Mouse (Mus musculus) midbrain, embryonic 13.5 days (tissue): ENCODE measurements at regions not wholly inside any gene's neighbourhood (a gene's known extent, or its start where the extent isn't known, plus 50 kb on each side); places are given as distances from the start of the nearest gene placed in this dataset.

Experiments used
- ATAC-seq: fragments of 200-750 bp; cut with Nextera tagmentation; 2 replicates; pipeline ENCODE4 v1.8.0; 2017; ENCODE audit warnings: mild to moderate bottlenecking, moderate TSS enrichment, moderate library complexity
- H3K27ac ChIP-seq: fragments of 300-500 bp; sonication (generic); 2 replicates; pipeline ENCODE4 v1.5.1; 2015; ENCODE audit warnings: inconsistent platforms, mild to moderate bottlenecking, moderate library complexity
- H3K27me3 ChIP-seq: fragments of 300-500 bp; sonication (generic); 2 replicates; pipeline ENCODE4 v1.6.1; 2015; ENCODE audit warnings: mild to moderate bottlenecking, inconsistent platforms
- H3K36me3 ChIP-seq: fragments of 300-500 bp; sonication (generic); 2 replicates; pipeline ENCODE4 v1.6.1; 2015; ENCODE audit warnings: mild to moderate bottlenecking, inconsistent platforms
- H3K4me1 ChIP-seq: fragments of 300-500 bp; sonication (generic); replicated peaks from 2 replicates; pipeline ENCODE4 v1.6.1; 2015; ENCODE audit warnings: inconsistent platforms
- H3K4me2 ChIP-seq: fragments of 300-500 bp; sonication (generic); replicated peaks from 2 replicates; pipeline ENCODE4 v1.6.1; 2015; ENCODE audit warnings: moderate library complexity, mild to moderate bottlenecking, inconsistent platforms
- H3K4me3 ChIP-seq: fragments of 300-500 bp; sonication (generic); replicated peaks from 2 replicates; pipeline ENCODE4 v1.5.1; 2015; ENCODE audit warnings: mild to moderate bottlenecking, inconsistent platforms
- H3K9ac ChIP-seq: fragments of 300-500 bp; sonication (generic); replicated peaks from 2 replicates; pipeline ENCODE4 v1.6.1; 2015; ENCODE audit warnings: mild to moderate bottlenecking, inconsistent platforms
- H3K9me3 ChIP-seq: fragments of 300-500 bp; sonication (generic); 2 replicates; pipeline ENCODE4 v1.6.1; 2016; ENCODE audit warnings: mild to moderate bottlenecking, inconsistent platforms
- WGBS: fragments of 180-500 bp; shearing (Covaris S2); methylation state at CpG from one replicate; pipeline ENCODE4 v1.1.7; 2015; 5-methylcytosine and 5-hydroxymethylcytosine counted together

DNA sequence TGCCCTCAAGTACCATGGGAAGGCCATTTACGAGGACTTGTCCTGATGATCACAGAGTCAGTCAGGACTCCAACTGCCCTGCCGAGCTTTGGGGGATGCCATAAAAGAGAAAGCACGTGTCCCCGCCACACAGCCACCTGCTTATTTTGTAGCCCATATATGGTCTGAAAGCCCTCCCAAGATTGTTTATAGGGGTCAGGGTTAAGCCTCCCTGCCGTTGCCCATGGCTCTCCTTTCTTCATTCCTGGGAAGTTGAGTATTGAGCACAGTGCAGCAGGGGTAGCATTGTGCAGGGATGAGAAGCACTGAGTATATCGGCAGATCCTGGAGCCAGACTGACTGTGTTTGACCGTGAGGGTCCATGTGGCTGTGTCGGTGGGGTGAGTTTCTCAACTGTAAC lies 76.4 kb downstream of the Ackr3 start:
- Histone ChIP-seq H3K4me1 (peaks cover 37% of the 10 kb centered on the region), H3K27ac (no peak overlapping the region), H3K9ac (no peak overlapping the region), H3K27me3 (no peaks in the 10 kb centered on the region), H3K4me3 (no peak overlapping the region), H3K36me3 (no peaks in the 10 kb centered on the region), H3K9me3 (no peaks in the 10 kb centered on the region), H3K4me2 (no peak overlapping the region)
- no peak for ATAC-seq
- WGBS: 66% methylated on average over 8 of the region's 8 CpGs

DNA sequence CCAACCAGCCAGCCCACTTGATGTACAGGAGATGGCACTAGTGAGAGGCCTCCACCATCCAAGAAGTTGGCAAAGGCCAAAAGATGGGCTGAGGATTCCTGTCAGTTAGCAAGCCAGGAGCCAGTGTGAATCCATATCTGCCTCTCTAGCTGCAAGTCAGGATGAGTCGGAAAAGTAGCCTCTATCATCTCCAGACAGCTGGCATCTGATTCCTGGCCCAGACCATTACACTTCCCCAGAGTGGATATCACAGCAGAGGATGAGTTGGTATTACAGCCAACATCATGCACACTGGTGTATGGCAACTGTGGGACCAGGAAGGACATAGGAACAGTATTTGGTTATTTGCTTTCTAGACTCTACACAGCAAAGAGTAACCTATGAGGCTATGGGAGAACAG lies 77.5 kb downstream of the Ackr3 start:
- H3K4me3 ChIP-seq: no peak overlapping the region
- no peaks in the 10 kb centered on the region for H3K27me3 ChIP-seq
- H3K27ac ChIP-seq: no peak overlapping the region
- peaks cover 45% of the 10 kb centered on the region for H3K4me1 ChIP-seq
- H3K9me3 ChIP-seq: no peaks in the 10 kb centered on the region
- H3K36me3 ChIP-seq: no peaks in the 10 kb centered on the region
- H3K9ac ChIP-seq: no peak overlapping the region
- no peak overlapping the region for H3K4me2 ChIP-seq
- no peak for ATAC-seq
- WGBS: 100% methylated on average over 1 of the region's 1 CpGs

GRCm38 (mm10) chr1:90281956-90282355 lies 78.2 kb downstream of the Ackr3 start:
- WGBS: 78% methylated on average over 6 of the region's 6 CpGs
- Histone ChIP-seq H3K27me3 (no peaks in the 10 kb centered on the region), H3K9me3 (no peaks in the 10 kb centered on the region), H3K4me2 (no peak overlapping the region), H3K9ac (no peak overlapping the region), H3K4me1 (peaks cover 45% of the 10 kb centered on the region), H3K4me3 (no peak overlapping the region), H3K36me3 (no peaks in the 10 kb centered on the region), H3K27ac (no peak overlapping the region)
- no peak for ATAC-seq

GRCm38 (mm10) chr1:90282367-90282766 lies 78.6 kb downstream of the Ackr3 start:
- no peak overlapping the region for H3K4me3 ChIP-seq
- no peak overlapping the region for H3K9ac ChIP-seq
- 87% methylated on average over 8 of the region's 8 CpGs for WGBS
- no peak for ATAC-seq
- H3K27me3 ChIP-seq: no peaks in the 10 kb centered on the region; the same call in 1 of the 2 replicates
- no peak overlapping the region for H3K27ac ChIP-seq
- H3K36me3 ChIP-seq: no peaks in the 10 kb centered on the region
- H3K9me3 ChIP-seq: no peaks in the 10 kb centered on the region
- H3K4me2 ChIP-seq: no peak overlapping the region
- H3K4me1 ChIP-seq: peaks cover 44% of the 10 kb centered on the region

- Histone ChIP-seq H3K27me3 (peaks cover 3% of the 10 kb centered on the region; the same call in 1 of the 2 replicates), H3K4me3 (no peak overlapping the region), H3K9me3 (no peaks in the 10 kb centered on the region), H3K36me3 (no peaks in the 10 kb centered on the region), H3K4me2 (no peak overlapping the region), H3K27ac (peak overlapping the region; percentile 35; the same call in 1 of the 2 replicates), H3K4me1 (peaks cover 43% of the 10 kb centered on the region), H3K9ac (no peak overlapping the region)
- ATAC-seq: no peak
- 41% methylated on average over 11 of the region's 11 CpGs for WGBS
Observed at GRCm38 (mm10) chr1:90283176-90283775, 79.5 kb downstream of the Ackr3 start.

GRCm38 (mm10) chr1:90283912-90284636 lies 80.3 kb downstream of the Ackr3 start:
- Histone ChIP-seq H3K4me1 (peaks cover 50% of the 10 kb centered on the region), H3K9me3 (no peaks in the 10 kb centered on the region), H3K4me3 (no peak overlapping the region), H3K27ac (peak overlapping the region; percentile 57; the same call in 1 of the 2 replicates), H3K27me3 (peaks cover 3% of the 10 kb centered on the region; the same call in 1 of the 2 replicates), H3K36me3 (no peaks in the 10 kb centered on the region), H3K9ac (no peak overlapping the region), H3K4me2 (no peak overlapping the region)
- 68% methylated on average over 6 of the region's 6 CpGs for WGBS
- ATAC-seq: no peak

GRCm38 (mm10) chr1:90285318-90285717 lies 81.5 kb downstream of the Ackr3 start:
- H3K27ac ChIP-seq: no peak overlapping the region
- H3K27me3 ChIP-seq: peaks cover 3% of the 10 kb centered on the region; the same call in 1 of the 2 replicates
- H3K4me3 ChIP-seq: no peak overlapping the region
- 27% methylated on average over 4 of the region's 4 CpGs for WGBS
- H3K4me2 ChIP-seq: no peak overlapping the region
- peaks cover 58% of the 10 kb centered on the region for H3K4me1 ChIP-seq
- no peaks in the 10 kb centered on the region for H3K36me3 ChIP-seq
- H3K9me3 ChIP-seq: no peaks in the 10 kb centered on the region
- no peak for ATAC-seq
- H3K9ac ChIP-seq: no peak overlapping the region

DNA sequence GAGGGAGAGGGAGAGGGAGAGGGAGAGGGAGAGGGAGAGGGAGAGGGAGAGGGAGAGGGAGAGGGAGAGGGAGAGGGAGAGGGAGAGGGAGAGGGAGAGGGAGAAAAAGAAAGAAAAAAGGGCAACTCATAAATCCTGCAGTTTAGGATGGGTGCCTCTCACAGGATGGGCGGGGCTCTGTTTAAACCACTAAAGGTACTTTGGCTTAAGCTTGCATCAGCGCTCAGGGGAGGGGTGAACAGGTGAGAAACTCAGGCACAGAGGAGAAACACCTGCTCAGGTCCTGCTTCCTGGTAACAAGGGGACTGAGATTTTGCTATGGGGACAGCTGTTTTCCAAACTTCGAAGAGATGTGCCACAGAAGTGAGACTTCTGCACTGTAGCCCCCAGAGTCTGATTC lies 83.5 kb downstream of the Ackr3 start:
- no peak for ATAC-seq
- H3K4me2 ChIP-seq: no peak overlapping the region
- no peak overlapping the region for H3K9ac ChIP-seq
- peaks cover 66% of the 10 kb centered on the region for H3K4me1 ChIP-seq
- H3K9me3 ChIP-seq: no peaks in the 10 kb centered on the region
- WGBS: 93% methylated on average over 3 of the region's 3 CpGs
- H3K27me3 ChIP-seq: peaks cover 3% of the 10 kb centered on the region; the same call in 1 of the 2 replicates
- no peak overlapping the region for H3K4me3 ChIP-seq
- no peak overlapping the region for H3K27ac ChIP-seq
- no peaks in the 10 kb centered on the region for H3K36me3 ChIP-seq

GRCm38 (mm10) chr1:90288892-90289731 lies 85.3 kb downstream of the Ackr3 start:
- H3K4me3 ChIP-seq: no peak overlapping the region
- no peaks in the 10 kb centered on the region for H3K9me3 ChIP-seq
- WGBS: 47% methylated on average over 8 of the region's 8 CpGs
- H3K4me1 ChIP-seq: peaks cover 48% of the 10 kb centered on the region
- no peak overlapping the region for H3K4me2 ChIP-seq
- peak; percentile 15; the same call in 1 of the 2 replicates for ATAC-seq
- H3K36me3 ChIP-seq: no peaks in the 10 kb centered on the region
- peak overlapping the region; percentile 49; the same call in 1 of the 2 replicates for H3K27ac ChIP-seq
- H3K9ac ChIP-seq: no peak overlapping the region
- H3K27me3 ChIP-seq: peaks cover 3% of the 10 kb centered on the region; the same call in 1 of the 2 replicates

DNA sequence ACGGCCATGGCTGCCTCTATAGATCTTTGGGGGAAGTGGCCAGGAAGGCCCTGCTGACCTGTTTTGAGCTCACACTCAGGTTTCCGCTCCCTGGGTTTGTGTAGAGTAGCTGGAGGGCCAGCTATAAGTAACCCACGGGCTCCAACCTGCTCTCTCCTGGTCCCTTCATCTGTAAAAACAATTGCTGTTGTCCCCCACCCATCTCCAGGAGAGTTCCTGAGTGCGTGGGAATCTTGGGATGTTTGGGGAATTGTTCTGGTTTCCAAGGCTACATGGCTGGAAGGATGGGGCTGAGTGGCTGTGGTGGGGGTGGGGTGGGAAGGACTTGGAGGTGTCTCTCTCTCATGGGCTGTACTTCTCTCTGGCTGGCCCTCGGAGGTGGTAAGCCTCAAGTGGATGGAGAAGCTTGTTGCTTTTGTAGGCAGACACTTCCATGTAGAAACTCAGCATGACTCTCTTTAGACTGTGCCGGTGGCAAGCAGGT lies 86.0 kb downstream of the Ackr3 start:
- peak overlapping the region; percentile 49 for H3K27ac ChIP-seq

GRCm38 (mm10) chr1:90290428-90291197 lies 86.8 kb downstream of the Ackr3 start:
- H3K27ac ChIP-seq: peak overlapping the region; percentile 60
- peaks cover 3% of the 10 kb centered on the region; the same call in 1 of the 2 replicates for H3K27me3 ChIP-seq
- H3K4me2 ChIP-seq: no peak overlapping the region
- H3K36me3 ChIP-seq: no peaks in the 10 kb centered on the region
- no peaks in the 10 kb centered on the region for H3K9me3 ChIP-seq
- H3K4me1 ChIP-seq: peaks cover 33% of the 10 kb centered on the region
- ATAC-seq: peak; percentile 61
- H3K4me3 ChIP-seq: no peak overlapping the region
- 0 out of 2 replicates have a peak overlapping the region, but pooled peaks have one; percentile 11 for H3K9ac ChIP-seq
- WGBS: 11% methylated on average over 7 of the region's 7 CpGs

More for the DNA sequence above, 86.0 kb downstream of the Ackr3 start:
- Histone ChIP-seq H3K9ac (0 out of 2 replicates have a peak overlapping the region, but pooled peaks have one; percentile 11), H3K9me3 (no peaks in the 10 kb centered on the region), H3K4me2 (no peak overlapping the region), H3K36me3 (no peaks in the 10 kb centered on the region), H3K4me3 (no peak overlapping the region), H3K4me1 (peaks cover 41% of the 10 kb centered on the region), H3K27me3 (peaks cover 3% of the 10 kb centered on the region; the same call in 1 of the 2 replicates)
- 10% methylated on average over 6 of the region's 6 CpGs for WGBS
- ATAC-seq: peak; percentile 57
